Mouse (Mus musculus) thymus, adult 2 months (tissue): ENCODE results near the gene Mad1l1.

Experiments
- CTCF ChIP-seq: fragments of 200-500 bp; IDR thresholded peaks from 2 replicates; pipeline ENCODE4 v1.5.1; 2012; ENCODE audit warnings: mild to moderate bottlenecking, control low read depth, low read length, moderate library complexity, borderline replicate concordance; ENCODE audit not compliant: control insufficient read depth, poor library complexity, insufficient read depth; ENCODE audit errors: extremely low read depth
- POLR2A ChIP-seq: fragments of 200-500 bp; IDR thresholded peaks from 2 replicates; pipeline ENCODE4 v1.6.1; 2012; ENCODE audit warnings: mild to moderate bottlenecking, low read length, control low read depth, moderate library complexity; ENCODE audit not compliant: control insufficient read depth, poor library complexity, insufficient read depth; ENCODE audit errors: extremely low read depth

DNA sequence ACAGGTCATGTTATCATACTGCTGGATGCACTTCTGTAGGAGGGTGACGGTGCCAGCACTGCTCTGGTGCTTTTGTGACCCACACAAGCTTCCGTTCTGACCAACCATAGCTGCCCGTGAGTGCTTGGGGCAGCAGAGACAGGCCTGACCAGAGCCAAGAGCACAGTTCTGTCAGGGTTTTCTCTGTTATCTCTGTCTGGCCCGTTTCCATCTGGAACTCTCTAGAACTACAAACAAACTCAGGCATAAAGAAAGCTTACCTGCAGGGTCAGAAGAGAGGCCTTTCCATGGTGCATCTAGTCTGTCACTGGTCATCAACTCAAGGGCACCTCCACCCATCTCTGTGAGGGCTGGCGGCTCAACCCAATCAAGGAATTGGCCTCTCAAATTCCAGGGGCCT, 171.2 kb downstream of the Mad1l1 start:
- TF ChIP-seq POLR2A (no peak), CTCF (no peak)
